Mouse (Mus musculus): Measurements from ENCODE around the gene Pknox1. TPM values are rescaled to one million over a fixed set of nuclear protein-coding genes. Genes with fewer than 3 reads are reported as not detected.

Gene Pknox1
- polyA plus RNA-seq, 1 experiment from 2014 or later, result 33.4 TPM

DNA sequence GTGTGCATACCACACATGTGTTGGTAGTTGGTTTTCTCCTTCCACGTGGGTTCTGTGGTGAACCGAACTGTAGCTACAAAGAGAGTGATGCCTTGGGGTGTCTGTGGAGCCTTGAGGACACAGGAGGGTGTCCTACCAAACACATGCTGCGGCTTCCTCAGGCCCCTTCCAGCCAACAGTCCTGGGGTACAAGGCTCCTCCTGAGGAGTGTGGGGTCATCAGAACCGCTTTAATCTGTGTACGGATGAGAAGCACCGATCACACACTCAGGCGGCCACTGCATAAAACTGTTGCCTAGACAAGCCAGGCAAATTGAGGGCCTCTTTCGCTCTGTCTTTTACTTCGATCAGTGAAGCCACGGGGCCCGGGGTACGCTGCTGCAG lies 911 bp upstream of the Pknox1 start:
- H3K4me2 ChIP-seq (ENCODE audit: low read depth, low read length), result peak overlapping the region; percentile 75
- 17% methylated on average over 12 of the region's 12 CpGs for WGBS
- peak overlapping the region; percentile 54 for H3K4me3 ChIP-seq (replicated peaks; ENCODE audit: low read length)
- H3K9ac ChIP-seq (ENCODE audit: low read length), result peak overlapping the region; percentile 77
- peaks cover 28% of the 10 kb centered on the region for H3K4me1 ChIP-seq (ENCODE audit: control insufficient read depth, insufficient read depth, low read length)
- ATAC-seq (ENCODE audit: insufficient read depth, low FRiP score), result no peak
- no peaks in the 10 kb centered on the region for H3K27me3 ChIP-seq (ENCODE audit: control insufficient read depth, insufficient read depth, low read length)
- H3K27ac ChIP-seq (ENCODE audit: low read length), result peak overlapping the region; percentile 94
- no peaks in the 10 kb centered on the region for H3K36me3 ChIP-seq (ENCODE audit: control insufficient read depth, insufficient read depth, low read length)
- H3K9me3 ChIP-seq (replicated peaks; ENCODE audit: control insufficient read depth, low read length), result no peaks in the 10 kb centered on the region

DNA sequence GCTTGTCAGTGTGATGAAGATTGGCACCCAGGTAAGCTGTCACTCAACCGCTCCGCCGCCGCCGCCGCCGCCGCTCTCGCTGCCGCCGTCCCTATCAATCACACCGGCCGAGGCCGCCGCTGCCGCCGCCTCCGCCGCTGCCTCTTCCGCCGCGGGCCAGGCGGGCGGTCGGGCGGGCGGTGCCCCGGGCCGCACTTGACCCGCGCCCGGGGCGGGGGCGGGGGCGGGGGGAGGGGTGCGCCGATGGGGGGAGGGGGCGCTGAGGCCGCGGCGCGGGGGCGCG lies 265 bp downstream of the Pknox1 start:
- H3K9me3 ChIP-seq (replicated peaks; ENCODE audit: control insufficient read depth, low read length), result no peaks in the 10 kb centered on the region
- no peaks in the 10 kb centered on the region for H3K36me3 ChIP-seq (ENCODE audit: control insufficient read depth, insufficient read depth, low read length)
- no peak for ATAC-seq (ENCODE audit: insufficient read depth, low FRiP score)
- peaks cover 33% of the 10 kb centered on the region for H3K4me1 ChIP-seq (ENCODE audit: control insufficient read depth, insufficient read depth, low read length)
- H3K9ac ChIP-seq (ENCODE audit: low read length), result peak overlapping the region; percentile 95
- H3K4me3 ChIP-seq (replicated peaks; ENCODE audit: low read length), result peak overlapping the region; percentile 79
- H3K27me3 ChIP-seq (ENCODE audit: control insufficient read depth, insufficient read depth, low read length), result no peaks in the 10 kb centered on the region
- WGBS, result 1% methylated on average over 29 of the region's 44 CpGs
- H3K27ac ChIP-seq (ENCODE audit: low read length), result peak overlapping the region; percentile 96
- peak overlapping the region; percentile 76 for H3K4me2 ChIP-seq (ENCODE audit: low read depth, low read length)

- under 1% methylated on average over 81 of the region's 88 CpGs for WGBS
- Histone ChIP-seq H3K27ac (ENCODE audit: low read length) (peak overlapping the region; percentile 96), H3K4me2 (ENCODE audit: low read depth, low read length) (peak overlapping the region; percentile 76), H3K4me1 (ENCODE audit: control insufficient read depth, insufficient read depth, low read length) (peaks cover 33% of the 10 kb centered on the region), H3K9me3 (replicated peaks; ENCODE audit: control insufficient read depth, low read length) (no peaks in the 10 kb centered on the region), H3K4me3 (replicated peaks; ENCODE audit: low read length) (peak overlapping the region; percentile 79), H3K27me3 (ENCODE audit: control insufficient read depth, insufficient read depth, low read length) (no peaks in the 10 kb centered on the region), H3K36me3 (ENCODE audit: control insufficient read depth, insufficient read depth, low read length) (no peaks in the 10 kb centered on the region), H3K9ac (ENCODE audit: low read length) (peak overlapping the region; percentile 95)
- ATAC-seq (ENCODE audit: insufficient read depth, low FRiP score), result peak; percentile 26
Observed at GRCm38 (mm10) chr17:31565141-31566056, 865 bp downstream of the Pknox1 start.

- Histone ChIP-seq H3K4me3 (replicated peaks; ENCODE audit: low read length) (peak overlapping the region; percentile 79), H3K9me3 (replicated peaks; ENCODE audit: control insufficient read depth, low read length) (no peaks in the 10 kb centered on the region), H3K4me1 (ENCODE audit: control insufficient read depth, insufficient read depth, low read length) (peaks cover 33% of the 10 kb centered on the region), H3K9ac (ENCODE audit: low read length) (peak overlapping the region; percentile 95), H3K27ac (ENCODE audit: low read length) (no peak overlapping the region), H3K4me2 (ENCODE audit: low read depth, low read length) (peak overlapping the region; percentile 76), H3K27me3 (ENCODE audit: control insufficient read depth, insufficient read depth, low read length) (no peaks in the 10 kb centered on the region), H3K36me3 (ENCODE audit: control insufficient read depth, insufficient read depth, low read length) (no peaks in the 10 kb centered on the region)
- 64% methylated on average over 6 of the region's 6 CpGs for WGBS
- no peak for ATAC-seq (ENCODE audit: insufficient read depth, low FRiP score)
Observed at GRCm38 (mm10) chr17:31566276-31566675, 1.7 kb downstream of the Pknox1 start.

DNA sequence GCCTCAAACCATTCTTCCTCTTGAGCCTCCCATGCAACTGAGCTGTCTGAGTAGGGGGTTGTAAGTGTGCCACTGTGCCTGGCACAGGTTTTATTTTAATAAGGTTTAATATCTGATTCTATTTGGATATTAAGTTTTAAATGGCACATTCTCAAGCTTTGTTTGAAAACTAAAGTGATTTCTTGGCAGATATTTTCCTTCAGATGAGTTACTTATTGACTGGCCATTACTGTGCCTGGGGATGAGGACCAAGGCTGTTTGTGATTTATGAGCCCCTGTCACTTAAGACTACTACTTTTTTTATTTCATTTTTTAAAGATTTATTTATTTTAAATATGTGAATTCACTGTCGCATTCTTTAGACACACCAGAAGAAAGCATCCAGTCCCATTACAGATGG lies 5.2 kb downstream of the Pknox1 start:
- ATAC-seq (ENCODE audit: insufficient read depth, low FRiP score), result no peak
- Histone ChIP-seq H3K27ac (ENCODE audit: low read length) (no peak overlapping the region), H3K9ac (ENCODE audit: low read length) (no peak overlapping the region), H3K4me2 (ENCODE audit: low read depth, low read length) (no peak overlapping the region), H3K36me3 (ENCODE audit: control insufficient read depth, insufficient read depth, low read length) (no peaks in the 10 kb centered on the region), H3K4me1 (ENCODE audit: control insufficient read depth, insufficient read depth, low read length) (peaks cover 28% of the 10 kb centered on the region), H3K4me3 (replicated peaks; ENCODE audit: low read length) (no peak overlapping the region), H3K27me3 (ENCODE audit: control insufficient read depth, insufficient read depth, low read length) (no peaks in the 10 kb centered on the region), H3K9me3 (replicated peaks; ENCODE audit: control insufficient read depth, low read length) (no peaks in the 10 kb centered on the region)
- 88% methylated on average over 1 of the region's 1 CpGs for WGBS

DNA sequence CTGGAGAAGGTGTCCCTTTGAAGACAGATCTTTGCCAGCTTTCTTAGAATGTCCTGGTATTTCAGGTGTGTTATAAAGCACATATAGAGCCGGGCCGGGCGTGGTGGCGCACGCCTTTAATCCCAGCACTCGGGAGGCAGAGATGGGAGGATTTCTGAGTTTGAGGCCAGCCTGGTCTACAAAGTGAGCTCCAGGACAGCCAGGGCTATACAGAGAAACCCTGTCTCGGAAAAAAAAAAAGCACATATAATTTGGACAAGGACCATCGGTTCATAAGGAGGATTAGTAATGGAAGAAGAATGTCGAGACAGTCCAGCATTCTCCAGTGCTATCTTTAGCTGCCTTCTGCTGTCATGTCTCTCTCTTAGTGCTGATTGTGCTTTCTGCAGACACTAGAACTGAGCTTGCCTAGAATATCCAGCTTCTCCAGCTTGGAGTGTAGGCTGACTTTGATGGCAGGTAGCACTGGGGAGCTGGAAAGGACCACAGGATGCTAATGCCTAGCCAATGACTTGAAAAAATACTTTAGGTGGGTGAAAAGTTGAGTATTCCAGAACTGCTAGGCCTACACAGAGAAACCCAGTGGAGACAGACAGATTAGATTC lies 5.9 kb downstream of the Pknox1 start:
- 72% methylated on average over 9 of the region's 9 CpGs for WGBS
- H3K36me3 ChIP-seq (ENCODE audit: control insufficient read depth, insufficient read depth, low read length), result no peaks in the 10 kb centered on the region
- no peak overlapping the region for H3K27ac ChIP-seq (ENCODE audit: low read length)

GRCm38 (mm10) chr17:31571689-31572088 lies 7.2 kb downstream of the Pknox1 start:
- Histone ChIP-seq H3K36me3 (ENCODE audit: control insufficient read depth, insufficient read depth, low read length) (no peaks in the 10 kb centered on the region), H3K4me3 (replicated peaks; ENCODE audit: low read length) (no peak overlapping the region), H3K4me2 (ENCODE audit: low read depth, low read length) (no peak overlapping the region), H3K27ac (ENCODE audit: low read length) (no peak overlapping the region), H3K9ac (ENCODE audit: low read length) (no peak overlapping the region), H3K27me3 (ENCODE audit: control insufficient read depth, insufficient read depth, low read length) (no peaks in the 10 kb centered on the region), H3K4me1 (ENCODE audit: control insufficient read depth, insufficient read depth, low read length) (peaks cover 21% of the 10 kb centered on the region), H3K9me3 (replicated peaks; ENCODE audit: control insufficient read depth, low read length) (no peaks in the 10 kb centered on the region)
- no peak for ATAC-seq (ENCODE audit: insufficient read depth, low FRiP score)
- 82% methylated on average over 5 of the region's 5 CpGs for WGBS

More for the DNA sequence above, 5.9 kb downstream of the Pknox1 start:
- Histone ChIP-seq H3K9me3 (replicated peaks; ENCODE audit: control insufficient read depth, low read length) (no peaks in the 10 kb centered on the region), H3K4me3 (replicated peaks; ENCODE audit: low read length) (no peak overlapping the region), H3K27me3 (ENCODE audit: control insufficient read depth, insufficient read depth, low read length) (no peaks in the 10 kb centered on the region), H3K9ac (ENCODE audit: low read length) (no peak overlapping the region), H3K4me2 (ENCODE audit: low read depth, low read length) (no peak overlapping the region), H3K4me1 (ENCODE audit: control insufficient read depth, insufficient read depth, low read length) (peaks cover 28% of the 10 kb centered on the region)
- ATAC-seq (ENCODE audit: insufficient read depth, low FRiP score), result peak; percentile 75

- Histone ChIP-seq H3K4me2 (ENCODE audit: low read depth, low read length) (no peak overlapping the region), H3K27me3 (ENCODE audit: control insufficient read depth, insufficient read depth, low read length) (no peaks in the 10 kb centered on the region), H3K36me3 (ENCODE audit: control insufficient read depth, insufficient read depth, low read length) (no peaks in the 10 kb centered on the region), H3K27ac (ENCODE audit: low read length) (no peak overlapping the region), H3K4me1 (ENCODE audit: control insufficient read depth, insufficient read depth, low read length) (0 out of 2 replicates have a peak, but pooled peaks cover 2% of the 10 kb centered on the region), H3K4me3 (replicated peaks; ENCODE audit: low read length) (no peak overlapping the region), H3K9ac (ENCODE audit: low read length) (no peak overlapping the region), H3K9me3 (replicated peaks; ENCODE audit: control insufficient read depth, low read length) (no peaks in the 10 kb centered on the region)
- 73% methylated on average over 7 of the region's 7 CpGs for WGBS
- peak; percentile 44; the same call in 1 of the 2 replicates for ATAC-seq (ENCODE audit: insufficient read depth, low FRiP score)
Observed at GRCm38 (mm10) chr17:31574662-31575061, 10.1 kb downstream of the Pknox1 start.

GRCm38 (mm10) chr17:31576394-31577175 lies 12.1 kb downstream of the Pknox1 start:
- H3K9me3 ChIP-seq (replicated peaks; ENCODE audit: control insufficient read depth, low read length), result no peaks in the 10 kb centered on the region
- no peaks in the 10 kb centered on the region for H3K27me3 ChIP-seq (ENCODE audit: control insufficient read depth, insufficient read depth, low read length)
- H3K4me1 ChIP-seq (ENCODE audit: control insufficient read depth, insufficient read depth, low read length), result 0 out of 2 replicates have a peak, but pooled peaks cover 2% of the 10 kb centered on the region
- H3K4me2 ChIP-seq (ENCODE audit: low read depth, low read length), result no peak overlapping the region
- no peak overlapping the region; the same call in 1 of the 2 replicates for H3K9ac ChIP-seq (ENCODE audit: low read length)
- ATAC-seq (ENCODE audit: insufficient read depth, low FRiP score), result no peak
- no peak overlapping the region for H3K27ac ChIP-seq (ENCODE audit: low read length)
- WGBS, result 70% methylated on average over 10 of the region's 10 CpGs
- H3K36me3 ChIP-seq (ENCODE audit: control insufficient read depth, insufficient read depth, low read length), result no peaks in the 10 kb centered on the region
- no peak overlapping the region for H3K4me3 ChIP-seq (replicated peaks; ENCODE audit: low read length)
